Mouse (Mus musculus): Measurements from ENCODE around the gene C1qc.

GRCm38 (mm10) chr4:136907809-136908208 lies 14.9 kb upstream of the C1qc start:
- TF ChIP-seq CTCF (IDR thresholded peaks at IDR 0.05; ENCODE audit: low read depth) (no peak), EP300 (IDR thresholded peaks at IDR 0.05; ENCODE audit: low read depth) (no peak)
